Mouse (Mus musculus): ENCODE data around the gene Casp9. TPM values are rescaled to one million over a fixed set of nuclear protein-coding genes. Genes with fewer than 3 reads are reported as not detected.

The Casp9 gene
- polyA plus RNA-seq, 1 experiment from 2014 or later = 13.5 TPM

- no peaks in the 10 kb centered on the region for H3K9me3 ChIP-seq (replicated peaks)
- 84% methylated on average over 5 of the region's 5 CpGs for WGBS (ENCODE audit: insufficient replicate concordance)
- H3K27ac ChIP-seq = no peak overlapping the region
- no peak overlapping the region for H3K4me3 ChIP-seq
- no peaks in the 10 kb centered on the region for H3K27me3 ChIP-seq (replicated peaks)
- H3K4me1 ChIP-seq = peaks cover 33% of the 10 kb centered on the region
- H3K36me3 ChIP-seq = peaks cover 31% of the 10 kb centered on the region
- no peak overlapping the region for H3K4me2 ChIP-seq
- no peak for ATAC-seq
- H3K9ac ChIP-seq = no peak overlapping the region
Observed at GRCm38 (mm10) chr4:141797545-141797944, 4.1 kb downstream of the Casp9 start.

- Histone ChIP-seq H3K9me3 (replicated peaks) (no peaks in the 10 kb centered on the region), H3K4me2 (no peak overlapping the region), H3K27me3 (replicated peaks) (no peaks in the 10 kb centered on the region), H3K36me3 (peaks cover 66% of the 10 kb centered on the region), H3K4me3 (no peak overlapping the region), H3K27ac (peak overlapping the region; percentile 11; the same call in 1 of the 2 replicates), H3K9ac (no peak overlapping the region), H3K4me1 (no peaks in the 10 kb centered on the region)
- 0 out of 2 replicates have a peak, but pooled peaks have one; percentile 27 for ATAC-seq
- WGBS (ENCODE audit: insufficient replicate concordance) = 75% methylated on average over 4 of the region's 4 CpGs
Observed at GRCm38 (mm10) chr4:141804105-141804504, 10.7 kb downstream of the Casp9 start.

DNA sequence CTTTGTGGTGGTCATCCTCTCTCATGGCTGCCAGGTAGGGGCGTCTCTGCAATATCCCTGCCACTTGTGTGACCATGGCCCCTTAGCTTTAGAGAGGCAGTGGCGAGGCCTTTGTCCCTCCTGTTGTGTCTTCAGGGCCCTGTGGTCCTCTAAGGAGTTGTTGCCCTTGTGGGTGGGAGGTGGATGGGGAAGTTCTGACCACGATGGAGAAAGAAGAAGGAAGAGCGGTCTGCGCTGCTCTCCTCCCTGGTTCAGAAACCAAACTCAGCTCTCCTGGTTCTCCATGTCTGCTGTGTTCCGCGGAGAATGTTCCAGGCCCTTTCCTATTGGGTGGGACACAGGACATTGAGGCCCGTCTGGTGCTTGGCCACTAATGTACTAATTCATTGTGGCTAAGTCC lies 12.5 kb downstream of the Casp9 start:
- no peak overlapping the region for H3K4me2 ChIP-seq
- H3K4me1 ChIP-seq = no peaks in the 10 kb centered on the region
- no peaks in the 10 kb centered on the region for H3K9me3 ChIP-seq (replicated peaks)
- ATAC-seq = no peak
- no peaks in the 10 kb centered on the region for H3K27me3 ChIP-seq (replicated peaks)
- H3K9ac ChIP-seq = no peak overlapping the region
- WGBS (ENCODE audit: insufficient replicate concordance) = 77% methylated on average over 8 of the region's 8 CpGs
- no peak overlapping the region for H3K4me3 ChIP-seq
- no peak overlapping the region for H3K27ac ChIP-seq
- peaks cover 83% of the 10 kb centered on the region for H3K36me3 ChIP-seq

DNA sequence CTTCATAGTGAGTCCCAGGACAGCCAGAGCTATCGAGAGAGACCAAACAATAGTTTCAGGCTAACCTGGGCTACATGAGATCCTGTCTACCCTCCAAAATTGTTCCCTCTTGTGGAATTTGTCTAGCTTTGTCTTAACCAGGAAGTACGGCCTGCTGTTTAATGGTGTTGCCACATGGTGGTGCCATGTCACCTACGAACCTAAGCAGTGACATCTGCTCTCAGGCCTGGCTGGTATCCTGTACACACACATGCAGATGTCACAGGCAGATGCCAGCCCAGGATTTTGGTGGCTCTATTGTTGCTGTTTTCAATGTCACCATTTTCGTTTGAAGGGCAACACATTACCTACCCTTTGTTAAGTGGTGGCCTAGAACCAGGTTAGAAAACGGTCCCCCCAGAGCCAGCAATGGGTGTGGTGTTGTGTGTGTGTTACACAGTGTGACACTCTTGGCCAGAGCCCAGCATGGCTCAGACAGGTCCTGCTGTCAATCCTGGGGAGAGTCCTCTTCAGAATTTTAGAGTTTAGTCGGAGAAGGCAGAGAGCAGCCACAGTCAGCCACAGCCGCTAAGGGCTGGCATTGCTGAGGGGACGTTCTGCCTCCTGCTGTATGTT lies 16.5 kb downstream of the Casp9 start:
- Histone ChIP-seq H3K36me3 (peaks cover 99% of the 10 kb centered on the region), H3K9ac (no peak overlapping the region), H3K27ac (peak overlapping the region; percentile 41; the same call in 1 of the 2 replicates), H3K4me1 (no peaks in the 10 kb centered on the region), H3K9me3 (replicated peaks) (no peaks in the 10 kb centered on the region), H3K4me3 (no peak overlapping the region), H3K27me3 (replicated peaks) (no peaks in the 10 kb centered on the region), H3K4me2 (no peak overlapping the region)
- WGBS (ENCODE audit: insufficient replicate concordance) = 68% methylated on average over 8 of the region's 8 CpGs
- peak; percentile 54; the same call in 1 of the 2 replicates for ATAC-seq

DNA sequence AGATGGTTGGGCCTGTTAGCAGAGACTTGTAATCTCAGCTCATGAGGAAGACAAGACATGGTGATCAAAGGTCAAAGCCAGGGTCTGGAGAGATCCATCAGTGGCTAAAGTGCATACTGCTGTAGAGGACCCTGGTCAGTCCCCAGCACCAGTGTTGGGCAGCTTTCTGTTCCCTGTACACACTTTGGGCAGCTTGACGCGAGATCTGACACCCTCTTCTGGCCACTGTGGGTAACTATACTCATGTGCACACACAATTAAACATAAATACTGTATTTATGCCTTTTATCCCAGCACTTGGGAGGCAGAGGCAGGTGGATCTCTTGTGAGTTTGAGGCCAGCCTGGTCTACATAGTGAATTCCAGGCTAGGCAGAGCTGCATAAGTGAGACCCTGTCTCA lies 17.6 kb downstream of the Casp9 start:
- Histone ChIP-seq H3K36me3 (peaks cover 99% of the 10 kb centered on the region), H3K9me3 (replicated peaks) (no peaks in the 10 kb centered on the region), H3K27me3 (replicated peaks) (no peaks in the 10 kb centered on the region), H3K9ac (no peak overlapping the region), H3K4me3 (no peak overlapping the region), H3K4me1 (no peaks in the 10 kb centered on the region), H3K4me2 (no peak overlapping the region), H3K27ac (no peak overlapping the region)
- WGBS (ENCODE audit: insufficient replicate concordance) = 93% methylated on average over 2 of the region's 2 CpGs
- no peak for ATAC-seq

DNA sequence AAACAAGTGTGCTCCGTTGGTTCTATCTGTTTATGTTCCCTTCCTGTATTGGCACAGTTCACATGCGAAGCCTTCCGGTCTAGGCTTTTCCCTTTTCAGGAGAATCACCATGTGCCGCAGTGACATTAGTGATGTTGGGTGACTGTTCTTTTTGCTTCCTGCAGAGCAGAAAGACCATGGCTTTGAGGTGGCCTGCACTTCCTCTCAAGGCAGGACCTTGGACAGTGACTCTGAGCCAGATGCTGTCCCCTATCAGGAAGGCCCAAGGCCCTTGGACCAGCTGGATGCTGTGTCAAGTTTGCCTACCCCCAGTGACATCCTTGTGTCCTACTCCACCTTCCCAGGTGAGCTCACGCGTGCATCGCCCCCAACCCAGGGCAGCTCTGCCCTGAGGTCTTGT lies 18.0 kb downstream of the Casp9 start:
- Histone ChIP-seq H3K36me3 (peaks cover 98% of the 10 kb centered on the region), H3K4me1 (no peaks in the 10 kb centered on the region), H3K9ac (no peak overlapping the region), H3K27me3 (replicated peaks) (no peaks in the 10 kb centered on the region), H3K4me3 (no peak overlapping the region), H3K4me2 (no peak overlapping the region), H3K27ac (no peak overlapping the region), H3K9me3 (replicated peaks) (no peaks in the 10 kb centered on the region)
- WGBS (ENCODE audit: insufficient replicate concordance) = 91% methylated on average over 7 of the region's 7 CpGs
- no peak for ATAC-seq

DNA sequence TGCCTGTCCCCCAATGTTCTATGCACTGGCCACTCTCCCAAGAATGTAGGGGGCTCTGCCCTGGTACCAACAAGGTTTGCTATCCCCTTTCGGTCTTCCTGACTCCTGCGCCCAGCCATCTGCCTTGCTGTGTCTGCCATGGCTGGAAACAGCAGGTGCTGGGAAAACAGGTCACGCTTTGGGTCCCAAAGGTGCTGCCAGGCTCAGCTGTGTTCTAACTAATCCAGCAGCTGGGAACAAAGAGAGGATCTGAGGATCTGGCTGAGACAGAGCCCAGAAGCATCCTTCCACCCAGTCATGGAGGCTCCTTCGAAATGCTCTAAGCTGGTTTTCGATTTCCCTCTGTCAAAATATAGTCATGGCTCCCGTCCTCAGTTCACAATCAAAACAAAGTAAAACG lies 22.9 kb downstream of the Casp9 start:
- Histone ChIP-seq H3K9ac (no peak overlapping the region), H3K9me3 (replicated peaks) (no peaks in the 10 kb centered on the region), H3K27me3 (replicated peaks) (no peaks in the 10 kb centered on the region), H3K4me3 (no peak overlapping the region), H3K27ac (no peak overlapping the region), H3K4me2 (no peak overlapping the region), H3K36me3 (peaks cover 50% of the 10 kb centered on the region), H3K4me1 (no peaks in the 10 kb centered on the region)
- WGBS (ENCODE audit: insufficient replicate concordance) = 86% methylated on average over 7 of the region's 7 CpGs
- no peak for ATAC-seq

DNA sequence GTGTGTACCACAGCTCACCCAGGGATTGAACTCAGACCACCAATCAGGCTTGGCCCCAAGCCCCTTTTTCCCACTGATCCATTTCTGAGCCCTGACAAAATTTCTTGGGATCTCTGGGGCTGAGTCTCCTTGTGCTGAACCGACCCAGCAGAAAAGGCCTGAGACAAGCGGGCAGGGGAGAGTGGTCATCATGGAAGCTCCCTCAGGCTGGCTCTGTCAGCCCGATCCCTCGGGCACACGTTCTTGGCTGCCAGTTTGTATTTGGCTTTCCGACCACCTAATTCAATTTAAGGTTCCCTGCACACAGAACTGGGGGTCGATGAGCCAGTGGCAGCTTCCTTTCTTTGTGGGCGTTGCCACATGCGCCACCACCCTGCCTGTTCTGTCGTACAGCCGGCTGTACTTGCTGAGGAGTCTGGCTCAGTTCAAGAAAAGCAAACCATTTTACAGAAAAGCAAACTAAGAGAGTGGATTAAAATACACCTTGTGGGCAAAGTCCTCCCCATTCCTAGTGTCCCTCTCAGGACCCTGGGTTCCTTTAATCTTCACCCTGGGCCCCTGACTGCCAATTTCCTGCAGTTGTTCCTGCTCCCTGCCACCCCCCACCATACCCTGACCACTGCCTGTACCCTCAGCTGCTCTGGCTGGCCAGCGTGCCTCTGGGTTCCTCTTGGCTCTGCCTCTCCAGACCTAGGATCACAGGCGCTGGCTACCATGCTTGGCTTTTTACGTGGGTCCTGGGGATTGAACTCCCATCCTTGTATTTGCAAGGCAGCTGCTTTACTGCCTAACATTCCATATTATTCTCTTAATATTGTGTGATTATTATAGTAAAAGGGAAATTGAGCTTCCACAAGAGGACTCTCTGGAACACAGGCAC lies 23.6 kb downstream of the Casp9 start:
- Histone ChIP-seq H3K27me3 (replicated peaks) (0 out of 2 replicates have a peak, but pooled peaks cover 2% of the 10 kb centered on the region), H3K4me2 (no peak overlapping the region), H3K4me1 (0 out of 2 replicates have a peak, but pooled peaks cover 3% of the 10 kb centered on the region), H3K9ac (no peak overlapping the region; the same call in 1 of the 2 replicates), H3K4me3 (no peak overlapping the region), H3K9me3 (replicated peaks) (no peaks in the 10 kb centered on the region), H3K36me3 (peaks cover 43% of the 10 kb centered on the region), H3K27ac (no peak overlapping the region)
- no peak for ATAC-seq
- WGBS (ENCODE audit: insufficient replicate concordance) = 61% methylated on average over 14 of the region's 14 CpGs

DNA sequence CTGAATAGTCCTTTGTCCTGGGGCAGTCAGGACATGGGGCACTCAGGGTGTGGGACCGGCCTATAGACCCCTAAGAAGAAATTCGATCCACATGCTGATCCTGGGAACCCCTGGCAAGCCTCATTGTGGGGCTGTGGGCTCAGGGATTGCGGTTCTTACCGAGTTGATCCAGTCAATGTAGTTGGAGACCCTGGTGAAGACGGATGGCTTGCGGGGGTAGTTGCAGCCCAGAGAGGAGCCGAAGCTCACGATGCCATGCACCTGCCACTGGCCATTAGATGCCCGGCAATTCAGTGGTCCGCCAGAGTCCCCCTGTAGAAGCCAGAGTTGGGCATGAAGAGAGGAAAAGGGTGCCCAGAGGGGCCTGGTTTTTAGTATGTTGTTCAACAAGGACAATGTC lies 24.3 kb downstream of the Casp9 start:
- no peak overlapping the region for H3K4me2 ChIP-seq
- H3K4me1 ChIP-seq = peaks cover 10% of the 10 kb centered on the region
- ATAC-seq = no peak
- peaks cover 36% of the 10 kb centered on the region for H3K36me3 ChIP-seq
- H3K27ac ChIP-seq = no peak overlapping the region
- 0 out of 2 replicates have a peak, but pooled peaks cover 4% of the 10 kb centered on the region for H3K27me3 ChIP-seq (replicated peaks)
- WGBS (ENCODE audit: insufficient replicate concordance) = 72% methylated on average over 10 of the region's 10 CpGs
- H3K9ac ChIP-seq = no peak overlapping the region
- H3K4me3 ChIP-seq = no peak overlapping the region
- H3K9me3 ChIP-seq (replicated peaks) = no peaks in the 10 kb centered on the region

- Histone ChIP-seq H3K9me3 (replicated peaks) (no peaks in the 10 kb centered on the region), H3K36me3 (peaks cover 24% of the 10 kb centered on the region), H3K4me1 (peaks cover 17% of the 10 kb centered on the region), H3K27me3 (replicated peaks) (0 out of 2 replicates have a peak, but pooled peaks cover 4% of the 10 kb centered on the region), H3K4me2 (no peak overlapping the region), H3K27ac (no peak overlapping the region), H3K9ac (no peak overlapping the region), H3K4me3 (no peak overlapping the region)
- ATAC-seq = no peak
- 76% methylated on average over 13 of the region's 13 CpGs for WGBS (ENCODE audit: insufficient replicate concordance)
Observed at GRCm38 (mm10) chr4:141818861-141819260, 25.4 kb downstream of the Casp9 start.

GRCm38 (mm10) chr4:141819316-141819715 lies 25.9 kb downstream of the Casp9 start:
- H3K27ac ChIP-seq = no peak overlapping the region
- H3K9ac ChIP-seq = no peak overlapping the region
- 73% methylated on average over 7 of the region's 7 CpGs for WGBS (ENCODE audit: insufficient replicate concordance)
- no peak overlapping the region for H3K4me3 ChIP-seq
- H3K9me3 ChIP-seq (replicated peaks) = no peaks in the 10 kb centered on the region
- peaks cover 17% of the 10 kb centered on the region for H3K4me1 ChIP-seq
- no peak overlapping the region for H3K4me2 ChIP-seq
- no peak for ATAC-seq
- H3K27me3 ChIP-seq (replicated peaks) = 0 out of 2 replicates have a peak, but pooled peaks cover 4% of the 10 kb centered on the region
- peaks cover 20% of the 10 kb centered on the region for H3K36me3 ChIP-seq

- H3K4me2 ChIP-seq = no peak overlapping the region
- H3K36me3 ChIP-seq = peaks cover 1% of the 10 kb centered on the region
- no peak overlapping the region for H3K27ac ChIP-seq
- ATAC-seq = no peak
- WGBS (ENCODE audit: insufficient replicate concordance) = 71% methylated on average over 3 of the region's 3 CpGs
- no peaks in the 10 kb centered on the region for H3K9me3 ChIP-seq (replicated peaks)
- H3K9ac ChIP-seq = no peak overlapping the region
- H3K4me1 ChIP-seq = peaks cover 17% of the 10 kb centered on the region
- H3K27me3 ChIP-seq (replicated peaks) = 0 out of 2 replicates have a peak, but pooled peaks cover 4% of the 10 kb centered on the region
- H3K4me3 ChIP-seq = no peak overlapping the region
Observed at GRCm38 (mm10) chr4:141821178-141821577, 27.8 kb downstream of the Casp9 start.

Measured in liver, embryonic 12.5 days (tissue).